Mouse (Mus musculus) E14TG2a.4 (cell line): ENCODE results near the gene Gpx4.

Experiments used
- CTCF ChIP-seq: conservative IDR thresholded peaks from 2 replicates; pipeline ENCODE4 v1.5.1; 2014; ENCODE audit warnings: low read length
- NANOG ChIP-seq: IDR thresholded peaks from 2 replicates; pipeline ENCODE4 v1.6.1; 2014; ENCODE audit warnings: borderline replicate concordance, low read length, mixed read lengths
- POU5F1 ChIP-seq: IDR thresholded peaks from 2 replicates; pipeline ENCODE4 v1.6.1; 2014; ENCODE audit warnings: low read length, borderline replicate concordance

GRCm38 (mm10) chr10:80076386-80076785, 29.4 kb downstream of the Gpx4 start:
- TF ChIP-seq CTCF: no peak
- TF ChIP-seq NANOG: no peak
- TF ChIP-seq POU5F1: no peak
